Mouse (Mus musculus) stomach, postnatal 0 days (tissue): ENCODE measurements around the gene Ift43.

ENCODE experiments used
- CTCF ChIP-seq: IDR thresholded peaks from 2 replicates; pipeline ENCODE4 v1.5.1; 2016; ENCODE audit warnings: antibody characterized with exemption, low read depth, mild to moderate bottlenecking, moderate library complexity
- EP300 ChIP-seq: optimal IDR thresholded peaks from 2 replicates; pipeline ENCODE3; 2016; ENCODE audit warnings: antibody characterized with exemption

- TF ChIP-seq CTCF = no peak
- TF ChIP-seq EP300 = no peak
Observed at GRCm38 (mm10) chr12:86077322-86077721, 5.0 kb upstream of the Ift43 start.
